Mouse (Mus musculus): ENCODE data around the gene Nbea.
"Not testable (repeated sequence)": the region's sequence is repeated elsewhere in the genome, so short reads cannot be mapped to it uniquely, and the experiment has no call there.

Nbea gene

DNA sequence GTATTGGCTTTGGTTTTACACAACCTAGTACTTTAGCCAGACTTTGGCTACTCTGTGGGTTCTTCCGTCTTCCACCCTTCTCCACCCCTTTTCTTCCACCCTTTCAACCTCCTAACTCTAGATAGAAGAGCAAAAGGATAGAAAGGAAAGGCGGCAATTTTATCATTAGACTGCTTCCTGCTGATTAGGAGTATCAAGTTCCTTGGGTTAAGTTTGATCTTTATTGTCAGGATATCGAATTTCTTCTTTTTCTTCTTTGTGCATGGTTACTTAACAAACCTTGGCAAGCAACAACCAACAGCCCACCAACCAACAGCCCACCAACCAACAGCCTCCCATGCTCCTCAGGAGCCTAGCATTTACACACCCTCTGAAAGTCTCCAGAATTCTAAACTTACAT is 165.0 kb downstream of the Nbea start:
- DNase-seq, result no peak

DNA sequence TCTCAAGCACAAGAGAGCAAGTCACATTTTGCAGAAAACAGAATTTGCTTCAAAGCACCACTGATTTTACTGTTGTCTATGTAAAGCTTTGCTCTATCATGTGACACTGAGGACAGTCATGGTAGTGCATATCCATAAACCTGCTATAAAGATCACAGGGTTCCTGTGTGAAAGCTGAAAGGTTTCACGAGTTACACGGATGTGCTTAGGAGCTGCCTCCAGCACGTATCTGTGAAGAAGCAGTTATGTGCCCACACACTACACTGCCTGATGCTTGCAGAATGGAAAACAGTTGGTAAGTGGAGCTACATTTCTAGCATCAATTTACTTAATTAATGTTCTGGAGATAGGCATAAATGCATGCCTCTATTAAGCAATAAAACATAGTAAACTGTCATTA is 172.4 kb downstream of the Nbea start:
- DNase-seq, result no peak

DNA sequence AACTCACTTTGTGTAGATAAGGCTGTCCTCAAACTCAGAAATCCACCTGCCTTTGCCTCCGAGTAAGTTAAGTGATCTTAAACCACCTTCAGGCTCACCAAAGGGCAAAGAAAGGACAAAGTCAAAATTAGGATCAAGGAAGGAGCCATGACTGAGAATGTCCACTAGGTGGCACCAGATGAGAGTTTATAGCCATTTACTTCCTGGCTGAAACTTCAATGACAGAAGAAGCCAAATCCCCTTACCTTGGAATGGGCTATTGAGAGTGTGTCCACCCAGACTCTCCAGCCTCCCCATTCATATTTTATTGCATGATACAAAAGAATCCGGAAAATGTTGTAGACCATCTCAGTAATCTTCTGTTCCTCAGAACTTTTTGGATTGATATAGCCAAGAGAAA is 175.5 kb downstream of the Nbea start:
- DNase-seq, result peak; percentile 12

DNA sequence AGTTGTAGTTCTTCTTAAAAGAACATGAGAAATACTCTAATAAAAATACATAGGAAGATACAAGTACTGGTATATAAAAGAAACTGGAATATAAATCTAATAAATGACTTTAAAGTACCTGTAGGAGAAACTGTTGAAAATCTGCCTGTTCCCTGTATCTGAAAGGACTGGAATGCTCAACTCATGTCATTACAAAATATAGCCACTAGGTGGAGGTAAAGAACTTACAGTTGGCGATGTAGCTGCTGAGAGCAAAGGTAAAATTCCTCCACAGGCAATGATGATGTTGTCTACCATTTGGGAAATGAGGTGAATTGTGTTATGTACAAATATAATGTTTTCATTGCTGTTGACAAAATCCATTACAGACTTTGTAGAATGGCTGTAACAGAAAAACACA is 183.2 kb downstream of the Nbea start:
- DNase-seq, result no peak

DNA sequence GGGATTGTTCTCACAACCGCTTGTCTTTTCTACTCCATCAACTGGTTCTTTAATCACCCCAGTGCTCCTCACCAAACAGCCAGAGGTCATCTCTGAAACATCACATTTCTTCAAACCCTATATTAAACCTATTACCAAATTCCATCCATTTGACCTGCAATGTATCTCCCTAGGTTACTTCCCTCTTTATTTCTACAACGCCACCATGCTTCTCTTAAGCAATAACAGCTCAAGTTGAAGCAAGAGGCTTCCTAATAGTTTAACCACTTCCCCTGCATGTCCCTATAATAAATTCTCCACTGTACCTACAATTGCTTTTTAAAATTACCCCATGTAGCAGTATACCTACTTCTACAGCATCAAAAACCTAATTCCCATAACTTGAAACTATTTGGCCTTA is 205.1 kb downstream of the Nbea start:
- no peak for DNase-seq

DNA sequence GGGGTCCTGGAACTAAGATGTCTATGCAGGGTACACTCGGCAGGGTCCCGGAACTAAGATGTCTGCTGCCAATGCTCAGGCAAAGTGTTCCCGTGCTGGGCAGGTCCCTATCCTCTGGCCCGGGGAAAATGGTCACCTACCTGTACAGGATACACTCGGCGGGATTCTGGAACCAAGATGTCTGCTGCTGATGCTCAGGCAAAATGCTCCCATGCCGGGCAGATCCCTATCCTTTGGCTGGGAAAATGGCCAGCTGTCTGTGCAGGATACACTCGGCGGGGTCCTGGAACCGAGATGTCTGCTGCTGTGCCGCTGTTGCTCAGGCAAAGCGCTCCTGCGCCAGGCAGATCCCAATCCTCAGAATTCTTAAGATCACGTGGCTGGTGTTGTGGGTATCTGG is 206.5 kb downstream of the Nbea start:
- DNase-seq, result not testable (repeated sequence)

DNA sequence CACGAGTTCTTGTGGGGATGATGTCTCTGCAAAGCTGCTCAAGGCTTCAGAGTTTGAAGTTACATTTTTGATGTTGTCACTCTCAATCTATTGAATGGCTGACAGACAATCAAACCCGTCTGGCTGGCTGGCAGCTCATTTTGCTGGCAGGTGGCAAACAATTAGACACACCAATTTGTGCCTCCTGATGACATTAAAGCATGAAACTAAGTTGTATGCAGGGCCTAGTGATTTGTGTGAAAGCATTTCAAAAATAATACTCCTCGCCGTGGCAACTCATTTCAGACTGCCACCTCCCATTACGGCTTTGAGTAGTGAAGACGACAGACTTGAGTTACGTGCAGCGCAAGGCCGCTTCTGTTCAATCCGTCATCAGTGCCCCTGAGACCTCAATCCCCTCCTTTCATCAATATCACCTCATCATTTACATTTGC is 217.8 kb downstream of the Nbea start:
- DNase-seq, result no peak

DNA sequence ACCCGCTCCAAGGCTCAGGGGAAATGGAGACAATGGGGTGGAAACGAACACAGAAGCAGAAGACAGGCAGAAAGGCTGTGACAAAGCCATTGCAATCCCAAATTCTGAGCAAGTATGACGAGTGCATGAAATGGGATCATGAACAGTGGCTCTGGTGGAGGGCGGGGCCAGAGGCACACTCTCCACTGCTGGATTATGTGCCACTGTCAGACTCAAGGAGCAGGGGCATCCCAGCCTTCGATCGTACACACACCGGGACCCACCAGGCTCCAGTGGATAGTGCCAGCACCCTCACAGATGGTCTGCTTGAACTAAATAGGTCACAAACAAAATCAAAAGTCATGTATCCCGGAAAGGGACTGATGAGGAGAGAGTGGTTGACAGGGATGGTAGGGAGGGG is 220.5 kb downstream of the Nbea start:
- no peak for DNase-seq

DNA sequence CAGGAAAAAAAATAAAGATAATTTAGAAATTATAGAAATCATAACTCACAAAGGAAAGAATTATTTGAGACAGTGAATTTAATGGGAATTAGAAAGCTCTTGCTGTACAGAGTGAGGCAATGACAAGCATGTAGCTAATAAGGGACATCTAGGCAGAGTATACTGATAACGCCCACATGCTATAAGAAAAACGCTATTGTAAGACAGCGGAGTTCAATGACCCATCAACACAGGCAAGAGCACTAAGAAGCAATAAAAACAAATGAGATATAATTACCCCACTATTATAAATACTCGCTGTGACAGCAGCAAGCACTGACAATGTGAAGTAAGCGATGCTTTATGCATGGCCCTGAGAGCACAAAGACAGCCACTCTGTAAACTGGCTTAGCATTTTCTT is 233.5 kb downstream of the Nbea start:
- DNase-seq, result no peak

DNA sequence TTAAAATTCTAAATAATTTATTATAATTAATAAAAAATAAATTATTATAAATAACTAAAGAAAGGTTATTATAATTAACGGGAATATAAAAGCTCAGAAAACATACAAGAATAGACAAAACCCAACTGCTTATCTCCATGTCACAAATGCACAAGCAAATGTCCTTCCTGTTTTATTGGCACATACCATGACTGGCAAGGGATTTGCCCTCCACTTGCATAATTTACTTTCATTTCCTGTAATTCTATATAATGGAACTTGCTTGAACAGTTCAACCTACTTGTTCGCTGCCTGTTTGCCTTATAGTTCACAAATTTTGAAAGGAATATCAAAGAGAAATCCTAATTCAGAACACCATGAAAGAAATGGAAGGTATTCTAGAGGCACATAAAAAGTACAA is 234.4 kb downstream of the Nbea start:
- DNase-seq, result no peak

DNA sequence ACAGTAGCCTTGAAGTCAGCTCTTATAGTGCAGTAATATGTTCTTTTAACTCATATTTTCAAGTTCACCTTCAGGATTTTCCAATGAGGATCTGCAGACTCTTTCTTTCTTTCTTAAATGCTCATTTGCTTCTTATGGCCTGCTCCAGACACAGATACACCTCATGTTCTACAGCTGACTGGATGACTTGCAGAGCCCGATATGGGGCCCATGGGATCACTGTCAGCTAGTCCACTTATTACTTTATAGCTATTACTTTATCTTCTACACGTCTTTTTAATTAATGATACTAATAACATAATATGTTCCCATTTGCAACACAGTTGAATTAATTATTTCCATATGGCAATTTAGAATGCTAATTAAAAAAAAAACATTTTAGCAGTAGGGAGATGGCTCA is 256.2 kb downstream of the Nbea start:
- DNase-seq, result no peak

DNA sequence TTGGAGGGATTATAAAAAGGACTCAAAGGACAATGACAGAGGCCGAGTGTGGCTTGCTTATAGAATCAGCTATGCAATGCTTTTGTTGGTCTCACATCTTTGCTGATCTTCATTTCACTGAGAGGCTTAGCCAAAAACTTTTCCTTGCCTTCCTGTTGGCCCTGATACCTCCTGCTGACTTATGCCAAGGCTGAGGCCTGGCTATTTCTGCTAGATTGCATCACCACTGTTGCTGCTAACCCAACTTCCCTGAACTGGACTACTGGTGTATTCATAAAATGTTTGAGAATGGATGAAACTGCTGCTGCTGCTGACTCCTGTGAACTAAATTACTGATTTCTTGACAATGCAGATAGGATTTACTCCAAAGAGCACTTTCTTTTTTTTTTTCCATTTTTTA is 274.2 kb downstream of the Nbea start:
- no peak for DNase-seq

DNA sequence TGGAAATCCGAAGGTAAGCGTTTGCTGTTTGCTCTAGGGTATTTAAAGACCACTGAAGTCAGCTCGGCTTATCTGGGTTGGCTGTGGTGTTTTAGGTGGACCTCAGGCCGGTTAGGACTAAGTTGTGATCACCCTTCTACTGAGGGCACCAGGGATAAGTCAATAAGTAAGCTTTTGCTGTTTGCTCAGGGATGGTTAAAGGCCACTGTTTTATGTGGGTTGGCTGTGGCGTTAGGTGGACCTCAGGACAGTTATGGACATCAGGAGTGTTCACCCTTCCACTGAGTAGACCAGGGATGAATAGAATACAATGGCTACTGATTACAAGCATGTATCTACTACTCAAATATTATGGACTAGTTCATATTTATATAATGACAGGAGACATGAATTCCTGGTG is 292.9 kb downstream of the Nbea start:
- no peak for DNase-seq

DNA sequence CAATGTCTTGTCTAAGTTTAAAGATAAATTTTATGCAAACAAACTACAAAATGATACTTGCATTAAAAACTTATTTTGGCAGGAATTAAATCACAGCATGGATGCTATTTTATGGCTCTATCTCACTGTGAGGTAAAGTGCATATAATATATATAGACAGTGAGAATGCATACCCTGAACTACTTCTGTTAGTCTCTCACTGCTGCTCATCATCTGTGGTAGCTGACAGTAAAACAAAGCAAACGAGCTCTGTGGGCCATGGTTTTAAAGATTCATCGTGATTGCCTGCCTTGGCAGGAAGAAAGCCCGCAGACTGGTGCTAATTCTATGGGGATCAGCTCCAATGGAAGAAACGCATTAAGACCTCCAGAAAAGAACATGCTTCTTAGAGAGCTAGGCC is 294.3 kb downstream of the Nbea start:
- DNase-seq, result no peak

DNA sequence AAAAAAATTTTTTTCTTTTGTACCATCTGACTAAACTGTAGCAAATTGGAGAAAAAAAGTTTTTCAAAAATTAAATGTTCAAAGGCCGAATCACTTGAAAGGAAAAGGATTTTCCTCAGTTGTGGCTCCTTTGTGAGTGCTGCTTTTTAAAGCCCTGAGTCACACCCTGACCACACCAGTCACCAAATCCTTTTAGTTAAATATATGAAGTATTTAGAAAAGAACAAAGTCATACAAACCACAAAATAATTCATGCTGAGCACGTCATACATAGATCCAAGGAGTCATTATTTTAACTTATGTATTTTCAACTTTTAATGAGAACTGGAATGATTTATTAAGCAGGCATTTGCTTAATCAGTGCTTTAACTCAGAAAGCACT is 295.7 kb downstream of the Nbea start:
- no peak for DNase-seq

DNA sequence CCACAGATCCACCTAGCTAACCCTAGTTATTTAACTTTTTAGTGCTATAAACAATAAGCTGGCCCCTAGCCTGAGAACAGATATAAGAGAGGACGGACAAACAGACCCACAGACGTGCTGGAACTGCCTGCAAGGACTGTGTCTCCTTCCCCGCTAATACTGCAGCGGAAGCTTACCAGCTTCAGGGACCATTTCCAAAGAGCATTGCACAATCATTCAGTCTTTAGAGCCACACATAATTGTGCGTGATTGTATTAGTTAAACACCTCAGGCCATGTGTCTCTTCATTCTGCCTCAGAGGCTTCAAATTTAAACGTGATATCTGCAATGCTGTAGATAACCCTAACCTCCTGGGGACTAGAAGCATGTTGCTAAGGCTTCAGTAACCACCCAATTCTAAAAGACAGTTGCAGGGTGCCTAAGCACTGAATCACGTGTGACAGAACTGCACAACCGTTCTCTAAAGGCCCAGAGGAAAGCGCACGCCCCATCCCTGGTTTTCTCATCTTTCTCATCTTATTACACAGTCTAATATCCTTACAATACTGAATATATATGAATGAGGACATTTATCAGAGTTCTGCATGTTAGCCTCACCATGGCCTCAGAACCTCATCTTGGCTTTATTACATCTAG is 296.2 kb downstream of the Nbea start:
- no peak for DNase-seq

DNA sequence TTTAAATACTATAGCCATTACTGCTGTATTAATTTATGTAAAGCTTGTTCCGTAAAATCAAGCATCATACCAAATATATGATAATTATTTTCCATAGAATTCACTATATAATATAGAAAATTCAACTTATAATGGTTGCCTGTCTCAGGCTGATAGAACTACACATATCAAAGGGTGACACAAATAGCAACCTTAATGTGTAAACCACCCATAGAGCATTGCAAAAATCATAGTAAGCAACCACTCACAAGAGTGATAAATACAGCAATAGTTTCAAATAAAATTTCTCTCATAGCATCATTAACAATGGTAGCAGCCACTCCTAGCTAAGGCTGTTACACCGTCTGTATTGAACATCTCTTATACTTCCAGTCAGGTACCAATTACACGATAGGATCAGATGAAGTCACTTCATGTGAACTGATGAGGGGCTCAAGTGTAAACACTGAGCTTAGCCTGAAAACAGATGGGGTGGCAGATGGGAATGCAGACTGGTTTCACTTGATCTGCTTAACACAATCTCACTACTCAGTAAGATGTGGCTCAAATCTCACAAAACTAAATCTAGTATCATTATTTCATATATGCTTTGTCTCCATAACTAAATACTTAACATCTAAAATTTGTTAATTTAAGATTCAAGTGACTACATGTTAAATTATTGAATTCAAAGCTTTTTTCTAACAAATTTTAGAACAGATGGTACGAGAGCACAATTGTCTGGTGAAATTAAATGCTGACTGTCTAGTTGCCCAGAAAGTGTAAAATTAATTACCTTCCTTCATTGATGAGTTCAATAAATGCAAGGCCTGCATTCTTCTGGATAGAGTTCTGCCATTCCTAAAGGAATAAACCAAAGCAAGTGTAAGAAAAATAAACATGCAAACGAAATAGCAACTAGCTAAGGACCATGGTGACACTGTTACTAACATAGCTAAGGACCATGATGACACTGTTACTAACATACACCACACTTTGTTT is 310.3 kb downstream of the Nbea start:
- DNase-seq, result no peak

DNA sequence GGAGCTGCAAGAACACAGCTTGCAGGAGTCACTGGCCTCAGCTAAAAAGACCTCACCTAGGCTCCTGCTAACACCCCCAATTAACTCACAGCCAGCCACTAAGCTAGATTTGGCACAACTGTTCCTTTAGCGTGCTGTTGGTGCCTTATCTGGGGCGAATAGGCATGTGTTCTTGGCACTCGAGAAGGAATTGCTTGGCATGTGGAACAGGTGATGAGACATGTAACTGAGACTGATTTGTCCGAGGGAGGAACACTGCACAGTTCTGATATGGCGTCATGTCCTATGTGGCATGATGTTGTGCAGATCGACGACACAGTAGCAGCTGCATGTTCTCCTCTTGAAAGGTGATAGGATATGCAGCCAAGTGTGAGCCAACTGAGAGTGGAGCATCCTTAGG is 331.0 kb downstream of the Nbea start:
- no peak for DNase-seq

DNA sequence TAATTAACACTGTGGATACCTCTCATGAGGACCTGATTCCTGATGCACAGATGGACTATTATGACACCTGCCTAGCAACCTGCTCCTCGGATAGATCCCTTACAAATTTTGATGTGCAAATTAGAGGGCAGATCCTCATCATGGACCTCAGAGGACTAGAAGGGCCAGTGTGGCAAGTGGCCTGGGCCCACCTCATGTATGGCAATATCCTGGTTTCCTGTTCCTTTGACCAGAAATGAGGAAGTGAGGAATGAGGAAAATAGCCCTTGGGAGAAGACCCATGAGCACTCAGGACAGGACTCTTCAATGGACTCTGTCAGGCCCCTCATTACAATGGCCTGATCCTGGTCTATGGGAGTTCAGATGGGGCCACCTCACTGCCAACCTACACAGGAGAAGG is 336.4 kb downstream of the Nbea start:
- DNase-seq, result no peak

DNA sequence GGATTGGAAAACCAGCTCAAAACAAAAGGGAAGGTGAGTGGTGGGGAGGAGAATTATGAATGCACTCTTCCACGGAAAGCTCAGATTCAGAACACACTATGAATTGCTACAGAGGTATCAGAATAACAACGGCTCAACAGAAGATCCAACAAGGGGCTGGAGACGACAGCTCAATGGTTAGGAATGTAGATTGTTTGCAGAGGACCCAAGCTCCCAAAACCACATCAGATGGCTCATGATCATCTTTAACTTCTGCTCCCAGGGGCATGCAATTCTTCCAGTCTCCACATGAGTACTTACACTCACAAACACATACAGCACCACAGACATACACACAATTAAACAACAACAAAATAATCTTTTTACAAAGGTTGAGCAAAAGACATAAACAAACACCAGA is 346.3 kb downstream of the Nbea start:
- DNase-seq, result no peak

DNA sequence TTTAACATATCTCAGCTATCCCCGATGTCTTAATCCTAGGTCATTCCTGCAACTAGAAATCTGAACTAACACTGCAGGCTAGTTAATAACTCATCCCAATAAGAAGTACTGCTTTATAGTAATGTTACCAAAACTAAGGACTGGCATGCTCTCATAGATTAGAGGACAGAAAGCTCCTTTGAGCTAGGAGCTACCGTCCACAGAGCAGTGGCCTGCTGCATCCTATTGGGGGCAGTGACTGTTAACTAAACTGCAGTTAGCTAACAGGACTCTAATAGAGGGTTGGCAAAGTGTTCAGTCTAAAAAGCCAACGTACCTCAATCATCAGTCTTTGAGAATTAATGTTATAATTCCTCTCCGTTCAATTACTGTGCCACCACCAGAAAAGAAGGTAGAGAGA is 348.3 kb downstream of the Nbea start:
- no peak for DNase-seq

DNA sequence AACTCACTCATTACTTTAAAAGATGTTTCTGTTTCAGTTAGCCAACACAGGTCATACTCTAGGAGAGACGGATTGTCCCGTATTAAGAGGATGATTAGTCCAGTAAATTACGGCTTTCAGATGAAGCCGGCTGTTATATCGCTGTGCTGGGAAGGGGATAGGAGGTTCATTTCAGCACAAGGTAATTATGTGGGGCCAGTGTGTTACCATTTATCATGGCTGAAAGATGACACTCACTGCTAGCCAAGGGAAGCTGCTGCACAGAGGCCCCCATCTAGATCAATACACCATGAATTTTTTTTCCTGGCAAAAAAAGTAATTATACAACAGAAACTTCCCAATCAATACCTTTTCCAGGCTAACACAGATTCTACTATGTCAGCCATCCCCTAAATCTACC is 353.3 kb downstream of the Nbea start:
- DNase-seq, result no peak

DNA sequence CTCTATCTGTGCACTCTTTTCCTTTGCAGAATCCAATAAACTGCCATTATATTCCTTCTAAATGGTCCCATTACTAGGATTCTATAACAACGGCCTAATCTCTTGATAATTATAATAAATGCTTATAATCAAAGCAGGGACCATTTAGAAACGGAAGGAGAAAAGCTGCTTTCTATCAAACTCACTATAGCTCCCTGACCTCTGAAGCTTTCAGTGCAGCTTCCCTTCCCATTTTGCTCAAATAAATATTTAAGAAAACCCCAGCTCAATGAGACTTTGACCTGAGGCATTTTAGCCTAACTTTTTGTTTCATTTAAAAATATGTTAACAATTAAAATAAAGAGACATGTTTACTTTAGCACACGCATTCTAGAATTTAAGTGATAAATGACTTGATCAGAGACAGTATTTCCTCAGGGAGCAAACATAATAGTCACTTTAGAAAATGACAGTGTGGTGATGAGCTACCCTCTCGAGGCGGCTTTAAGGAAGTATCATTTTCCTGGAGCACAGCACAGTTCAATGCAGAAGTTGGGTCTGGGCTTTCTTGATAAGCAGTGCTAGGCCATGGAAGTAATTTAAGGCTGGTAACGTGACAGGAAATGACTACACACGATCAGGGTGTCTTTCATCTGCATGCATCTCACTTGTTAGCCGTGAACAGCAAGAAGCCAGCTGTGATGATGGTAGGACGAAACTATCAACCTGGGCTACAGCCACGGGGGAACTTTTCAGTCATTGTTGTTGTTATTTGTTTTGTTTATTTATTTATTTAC is 354.8 kb downstream of the Nbea start:
- DNase-seq, result peak; percentile 7

DNA sequence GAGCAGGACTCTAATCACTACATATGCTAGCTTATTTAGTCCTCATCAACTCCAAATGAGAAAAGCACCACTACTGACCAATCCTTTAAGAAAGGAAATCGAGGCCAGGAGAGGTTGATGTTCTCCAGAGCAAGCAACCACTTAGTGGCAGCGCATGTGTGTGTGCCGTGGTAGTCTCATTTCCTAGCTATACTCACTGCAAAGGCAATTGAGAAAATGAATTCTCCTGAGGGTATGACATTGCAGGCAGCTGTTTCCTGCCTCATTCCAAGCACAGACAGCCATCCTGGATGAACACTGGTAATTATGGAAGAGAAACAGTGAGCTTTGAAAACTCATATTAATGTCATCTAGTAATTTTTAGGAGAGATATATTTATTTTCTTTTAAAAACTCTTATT is 358.6 kb downstream of the Nbea start:
- no peak for DNase-seq

All from thymus, postnatal 14 days (tissue).